Mouse (Mus musculus) olfactory bulb, adult 2 months (tissue): ENCODE data around the gene Bach2.

Experiments
- CTCF ChIP-seq: fragments of 200-500 bp; IDR thresholded peaks from 2 replicates; pipeline ENCODE4 v1.5.1; 2012; ENCODE audit warnings: low read depth, mild to moderate bottlenecking, low read length, moderate library complexity; ENCODE audit not compliant: insufficient read depth
- POLR2A ChIP-seq: fragments of 200-500 bp; IDR thresholded peaks from 2 replicates; pipeline ENCODE4 v1.6.1; 2012; ENCODE audit warnings: mild to moderate bottlenecking, low read depth, low read length, moderate library complexity; ENCODE audit not compliant: insufficient read depth

- TF ChIP-seq POLR2A (no peak), CTCF (no peak)
Measured at GRCm38 (mm10) chr4:32204819-32205218, 33.8 kb upstream of the Bach2 start.
